Mouse (Mus musculus) brain, embryonic 14.5 days (tissue): ENCODE results near the gene Themis2. TPM values are rescaled to one million over a fixed set of nuclear protein-coding genes. Genes with fewer than 3 reads are reported as not detected.
A peak's percentile ranks its signal among the peaks of the same experiment; 100 is the strongest.
"Not testable (repeated sequence)": the region's sequence is repeated elsewhere in the genome, so short reads cannot be mapped to it uniquely, and the experiment has no call there.

Experiments used
- DNase-seq: peaks from one replicate; pipeline ENCODE4 v3.0.0-alpha.2; 2011; ENCODE audit warnings: low read depth
- CTCF ChIP-seq: fragments of 200-500 bp; IDR thresholded peaks from 2 replicates; pipeline ENCODE4 v1.5.1; 2012; ENCODE audit warnings: inconsistent platforms, mild to moderate bottlenecking, moderate library complexity, borderline replicate concordance; ENCODE audit not compliant: insufficient read depth, insufficient read length; ENCODE audit errors: extremely low read depth
- POLR2A ChIP-seq: fragments of 200-500 bp; IDR thresholded peaks from 2 replicates; pipeline ENCODE4 v1.6.1; 2012; ENCODE audit warnings: mild to moderate bottlenecking, inconsistent platforms, borderline replicate concordance; ENCODE audit not compliant: poor library complexity, insufficient read depth, insufficient read length, severe bottlenecking; ENCODE audit errors: extremely low read depth
- polyA plus RNA-seq: library from polyadenylated mRNA; depleted of rRNA; stranded (reverse); fragments of >200 nt; gene quantifications from 2 replicates; pipeline ENCODE4 v1.2.3, GENCODE M21; 2012

The Themis2 gene
- polyA plus RNA-seq, 1 experiment, result 0.90 TPM

DNA sequence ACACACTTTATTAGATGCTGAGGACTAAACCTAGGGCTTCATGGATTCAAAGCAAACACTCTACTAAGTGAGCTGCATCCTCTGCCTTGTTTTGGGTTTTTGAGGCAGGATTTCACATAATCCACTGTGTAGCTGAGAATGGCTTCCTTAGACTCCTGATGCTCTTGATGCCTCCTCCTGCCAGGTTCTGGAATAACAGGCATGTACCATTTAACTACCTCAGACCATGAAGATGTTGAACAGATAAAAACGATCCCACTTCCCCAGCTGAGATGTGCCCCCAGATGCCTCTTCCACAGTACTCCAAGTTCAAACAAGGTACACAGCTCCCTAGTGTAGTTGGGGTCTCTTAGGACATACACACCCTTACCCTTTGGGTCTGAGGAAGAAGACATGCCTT is 1.3 kb upstream of the Themis2 start:
- DNase-seq, result no peak
- TF ChIP-seq POLR2A, result no peak
- TF ChIP-seq CTCF, result no peak

DNA sequence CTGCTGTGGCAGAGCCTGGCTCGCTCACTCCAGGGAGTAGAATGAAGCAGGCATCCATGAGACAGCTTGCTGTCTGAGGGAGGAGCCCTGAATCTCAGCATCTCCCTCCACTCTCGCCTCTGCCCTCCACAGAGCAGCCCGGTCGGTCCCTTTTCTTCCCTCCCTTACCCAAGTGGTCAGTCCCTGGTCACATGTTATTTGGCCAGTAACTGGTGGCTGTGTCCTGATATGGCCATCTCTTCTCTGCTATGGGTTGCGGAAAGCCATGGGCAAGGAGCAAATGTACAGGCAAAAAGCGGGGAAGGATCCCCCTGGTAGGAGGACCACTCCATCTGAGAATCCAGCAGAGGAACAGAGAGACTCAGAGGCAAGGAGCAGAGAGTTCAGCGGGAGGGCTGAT is 1.0 kb downstream of the Themis2 start:
- DNase-seq, result no peak
- TF ChIP-seq POLR2A (no peak), CTCF (no peak)

GRCm38 (mm10) chr4:132794760-132795159 is 1.4 kb downstream of the Themis2 start:
- no peak for DNase-seq
- no peak for TF ChIP-seq POLR2A
- TF ChIP-seq CTCF, result no peak

DNA sequence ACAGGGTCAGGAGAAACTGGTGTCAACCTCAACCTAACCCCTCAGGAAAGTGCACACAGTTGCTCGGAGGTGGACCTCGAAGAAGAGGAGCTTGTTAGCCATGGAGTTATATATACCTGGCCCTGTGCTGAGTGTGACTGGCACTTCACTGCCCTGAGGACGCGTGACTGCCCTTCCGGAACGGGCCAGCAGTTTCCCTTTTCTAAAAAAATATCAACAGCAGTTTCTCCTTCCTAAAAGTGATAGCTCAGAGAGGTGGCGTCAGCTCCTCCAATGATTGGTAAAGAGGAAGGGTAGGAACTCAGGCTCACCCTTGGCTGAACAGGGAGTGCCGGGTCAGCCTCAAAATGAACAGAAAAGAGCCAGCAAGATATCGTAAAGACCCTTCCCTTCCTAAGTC is 2.2 kb downstream of the Themis2 start:
- DNase-seq, result no peak
- no peak for TF ChIP-seq CTCF

DNA sequence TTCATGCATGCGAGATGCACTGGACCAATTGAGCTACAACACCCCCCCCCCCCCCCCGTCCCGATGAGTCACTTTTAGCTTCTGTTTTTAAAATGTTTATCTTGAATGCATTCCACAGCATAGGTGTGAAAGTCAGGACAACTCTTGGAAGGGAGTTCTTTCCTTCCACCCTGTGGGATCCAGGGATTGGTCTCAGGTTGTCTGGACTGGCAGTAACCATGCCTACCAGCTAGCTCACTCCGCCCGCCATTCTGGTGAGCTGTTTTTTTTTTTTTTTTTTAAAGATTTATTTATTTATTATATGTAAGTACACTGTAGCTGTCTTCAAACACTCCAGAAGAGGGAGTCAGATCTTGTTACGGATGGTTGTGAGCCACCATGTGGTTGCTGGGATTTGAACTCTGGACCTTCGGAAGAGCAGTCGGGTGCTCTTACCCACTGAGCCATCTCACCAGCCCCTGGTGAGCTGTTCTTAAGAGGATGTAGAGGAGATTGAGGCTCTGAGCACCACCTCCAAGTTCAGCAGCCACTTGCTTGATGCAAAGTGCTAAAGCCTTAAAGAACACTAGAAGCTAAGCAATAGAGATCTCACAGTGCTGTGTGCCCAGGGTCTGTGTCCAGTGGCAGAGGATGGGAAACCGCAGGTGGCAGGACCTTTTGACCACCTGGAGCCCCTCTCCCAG is 2.7 kb downstream of the Themis2 start:
- not testable (repeated sequence) for DNase-seq

DNA sequence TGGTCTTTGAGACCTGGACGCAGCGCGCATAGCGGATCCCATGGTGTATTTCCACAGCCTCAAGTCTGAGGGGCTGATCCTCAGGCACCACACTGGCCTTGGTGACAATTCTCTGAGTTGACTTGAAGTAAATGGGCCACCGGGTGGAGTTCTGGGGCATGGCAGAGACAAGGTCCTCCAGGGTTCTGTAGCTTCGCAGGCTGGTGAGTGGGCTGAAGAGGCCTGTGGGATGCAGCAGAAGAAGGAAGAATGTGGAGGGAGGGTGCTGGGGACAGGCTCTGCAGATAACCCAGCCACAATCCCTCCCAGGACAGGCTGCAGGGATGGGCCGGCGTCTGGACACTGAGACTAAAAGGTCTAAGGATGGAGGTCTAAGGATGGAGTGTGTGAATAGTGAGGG is 6.5 kb downstream of the Themis2 start:
- TF ChIP-seq CTCF (no peak), POLR2A (no peak)
- DNase-seq, result no peak

- no peak for DNase-seq
- TF ChIP-seq CTCF (no peak), POLR2A (no peak)
Observed at GRCm38 (mm10) chr4:132785228-132785627, 11.0 kb downstream of the Themis2 start.

GRCm38 (mm10) chr4:132783732-132784131 is 12.5 kb downstream of the Themis2 start:
- TF ChIP-seq CTCF, result no peak
- no peak for TF ChIP-seq POLR2A

GRCm38 (mm10) chr4:132780288-132780687 is 15.9 kb downstream of the Themis2 start:
- TF ChIP-seq CTCF (no peak), POLR2A (no peak)

More at GRCm38 (mm10) chr4:132783732-132784131, 12.5 kb downstream of the Themis2 start:
- DNase-seq, result no peak

GRCm38 (mm10) chr4:132778562-132779201 is 17.5 kb downstream of the Themis2 start:
- TF ChIP-seq CTCF (no peak), POLR2A (no peak)
- no peak for DNase-seq

More at GRCm38 (mm10) chr4:132780288-132780687, 15.9 kb downstream of the Themis2 start:
- DNase-seq, result no peak

- TF ChIP-seq POLR2A, result no peak
- TF ChIP-seq CTCF, result peak; percentile 60
- DNase-seq, result peak; percentile 52
Observed at GRCm38 (mm10) chr4:132776764-132777163, 19.4 kb downstream of the Themis2 start.

DNA sequence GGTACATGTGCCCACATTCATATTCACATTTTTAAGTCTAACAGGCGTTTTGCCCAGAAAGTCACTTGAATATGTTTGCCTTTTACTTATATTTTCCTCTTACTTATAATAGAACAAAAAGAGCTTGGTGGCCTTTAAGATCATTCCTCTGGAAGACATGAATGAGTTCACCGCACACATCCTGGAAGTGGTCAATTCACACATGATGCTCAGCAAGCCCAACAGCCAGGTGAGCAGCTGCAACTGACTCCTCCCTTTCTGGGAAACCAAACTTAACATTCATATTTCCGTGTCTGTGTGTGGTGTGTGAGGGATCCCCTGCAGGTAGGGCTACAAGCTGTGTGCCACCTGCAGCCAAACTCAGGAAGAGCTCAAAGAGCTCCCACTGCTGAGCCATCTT is 21.3 kb downstream of the Themis2 start:
- no peak for TF ChIP-seq CTCF
- no peak for TF ChIP-seq POLR2A
- DNase-seq, result no peak
